Mouse (Mus musculus) heart, postnatal 0 days (tissue): ENCODE results near the gene Hspbap1. TPM values are rescaled to one million over a fixed set of nuclear protein-coding genes. Genes with fewer than 3 reads are reported as not detected.

ENCODE experiments used
- ATAC-seq: fragments of 200-750 bp; cut with Nextera tagmentation; 2 replicates; pipeline ENCODE4 v1.8.0; 2017; ENCODE audit warnings: low read depth, moderate number of reproducible peaks, moderate library complexity; ENCODE audit not compliant: insufficient read depth
- DNase-seq: peaks from one replicate; pipeline ENCODE4 v3.0.0-alpha.2; 2016; ENCODE audit warnings: low spot score
- H3K27ac ChIP-seq: fragments of 300-500 bp; sonication (generic); 2 replicates; pipeline ENCODE4 v1.5.1; 2014; ENCODE audit warnings: low read depth, mild to moderate bottlenecking
- H3K27me3 ChIP-seq: fragments of 300-500 bp; sonication (generic); 2 replicates; pipeline ENCODE4 v1.6.1; 2014; ENCODE audit warnings: low read length, mixed read lengths; ENCODE audit not compliant: control insufficient read depth, insufficient read depth
- H3K36me3 ChIP-seq: fragments of 300-500 bp; sonication (generic); replicated peaks from 2 replicates; pipeline ENCODE4 v1.6.1; 2014; ENCODE audit warnings: low read length, mixed read lengths; ENCODE audit not compliant: control insufficient read depth, insufficient read depth
- H3K4me1 ChIP-seq: fragments of 300-500 bp; sonication (generic); 2 replicates; pipeline ENCODE4 v1.6.1; 2014; ENCODE audit warnings: antibody characterized with exemption; ENCODE audit not compliant: control insufficient read depth, insufficient read depth
- H3K4me2 ChIP-seq: fragments of 300-500 bp; sonication (generic); 2 replicates; pipeline ENCODE4 v1.6.1; 2014; ENCODE audit warnings: low read depth, mild to moderate bottlenecking, low read length, moderate library complexity
- H3K4me3 ChIP-seq: fragments of 300-500 bp; sonication (generic); 2 replicates; pipeline ENCODE4 v1.5.1; 2014; ENCODE audit warnings: low read depth, low read length
- H3K9ac ChIP-seq: fragments of 300-500 bp; sonication (generic); replicated peaks from 2 replicates; pipeline ENCODE4 v1.6.1; 2014; ENCODE audit warnings: low read depth, low read length, mixed read lengths
- H3K9me3 ChIP-seq: fragments of 300-500 bp; sonication (generic); replicated peaks from 2 replicates; pipeline ENCODE4 v1.6.1; 2016; ENCODE audit warnings: low read length; ENCODE audit not compliant: control insufficient read depth
- CTCF ChIP-seq: IDR thresholded peaks from 2 replicates; pipeline ENCODE4 v1.5.1; 2016; ENCODE audit warnings: antibody characterized with exemption, control low read depth, low read depth
- EP300 ChIP-seq: IDR thresholded peaks from 2 replicates; pipeline ENCODE4 v1.6.1; 2016; ENCODE audit warnings: antibody characterized with exemption, low read depth
- WGBS: fragments of 180-500 bp; shearing (Covaris S2); extraction: QIAGEN DNeasy Blood & Tissue Kit; methylation state at CpG from one replicate; pipeline ENCODE4 v1.1.7; 2014; 5-methylcytosine and 5-hydroxymethylcytosine counted together
- polyA plus RNA-seq: library from polyadenylated mRNA; unstranded; fragments of >200 nt; fragmentation: Nextera tagmentation; extraction: Ambion mirVana; gene quantifications from 2 replicates; pipeline ENCODE4 v1.2.1, GENCODE M21; 2015
- total RNA-seq: library from RNA; depleted of rRNA; stranded (reverse); fragments of >200 nt; gene quantifications from 2 replicates; pipeline ENCODE4 v1.2.3, GENCODE M21; 2014; ENCODE audit warnings: low replicate concordance

Gene Hspbap1
- total and polyA plus RNA-seq, 2 experiments from 2014 or later, result 5.0 to 5.5 TPM

- TF ChIP-seq EP300 (no peak), CTCF (no peak)
- Histone ChIP-seq H3K4me2 (peak overlapping the region; percentile 88), H3K9me3 (no peaks in the 10 kb centered on the region), H3K4me1 (peaks cover 21% of the 10 kb centered on the region), H3K27ac (no peak overlapping the region), H3K27me3 (no peaks in the 10 kb centered on the region), H3K9ac (no peak overlapping the region), H3K4me3 (peak overlapping the region; percentile 78; the same call in 1 of the 2 replicates), H3K36me3 (no peaks in the 10 kb centered on the region)
- DNase-seq, result no peak
- 31% methylated on average over 8 of the region's 8 CpGs for WGBS
- ATAC-seq, result no peak
Measured at GRCm38 (mm10) chr16:35771141-35771540, 966 bp downstream of the Hspbap1 start.

DNA sequence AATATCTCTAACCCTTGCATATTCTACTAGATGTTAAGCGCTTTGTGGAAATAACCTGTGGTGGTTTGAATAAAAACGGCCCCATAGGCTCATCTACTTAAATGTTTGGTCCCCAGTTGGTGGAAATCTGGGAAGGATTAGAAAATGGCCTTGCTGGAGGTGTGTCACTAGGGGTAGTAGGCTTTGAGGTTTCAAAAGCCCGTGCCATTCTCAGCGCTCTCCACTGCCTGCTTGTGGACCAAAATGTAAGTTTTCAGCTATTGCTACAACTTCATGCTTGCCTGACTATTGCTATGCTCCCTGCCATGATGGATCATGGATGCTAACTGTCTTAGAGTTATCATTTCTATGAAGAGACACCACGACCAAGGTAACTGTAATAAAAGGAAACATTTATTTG is 1.4 kb downstream of the Hspbap1 start:
- no peak overlapping the region for H3K4me3 ChIP-seq
- H3K27me3 ChIP-seq, result no peaks in the 10 kb centered on the region
- H3K4me1 ChIP-seq, result peaks cover 21% of the 10 kb centered on the region
- H3K36me3 ChIP-seq, result no peaks in the 10 kb centered on the region
- TF ChIP-seq CTCF (no peak), EP300 (no peak)
- H3K27ac ChIP-seq, result no peak overlapping the region
- ATAC-seq, result no peak
- DNase-seq, result no peak
- no peaks in the 10 kb centered on the region for H3K9me3 ChIP-seq
- no peak overlapping the region for H3K9ac ChIP-seq
- H3K4me2 ChIP-seq, result no peak overlapping the region
- 84% methylated on average over 5 of the region's 5 CpGs for WGBS

- WGBS, result 86% methylated on average over 5 of the region's 5 CpGs
Measured at GRCm38 (mm10) chr16:35772598-35772997, 2.4 kb downstream of the Hspbap1 start.

DNA sequence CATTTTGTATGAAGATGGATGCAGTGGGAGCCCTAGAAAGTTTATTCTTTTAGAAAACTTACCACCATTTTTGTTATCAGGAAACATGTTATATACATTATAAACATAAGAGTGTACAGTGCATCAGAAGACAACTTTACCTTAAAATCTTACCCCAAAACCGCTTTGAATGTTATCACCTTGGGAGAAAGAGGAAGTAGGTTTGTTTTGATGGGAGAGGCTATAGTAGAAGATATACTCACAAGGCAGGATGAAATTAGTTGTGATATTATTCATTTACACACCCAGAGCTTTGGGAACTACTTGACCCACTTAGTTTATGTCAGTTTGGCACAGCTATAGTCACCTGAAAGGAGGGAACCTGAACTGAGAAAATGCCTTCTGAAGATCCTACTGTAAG is 5.7 kb downstream of the Hspbap1 start:
- WGBS, result 75% methylated on average over 1 of the region's 1 CpGs
- Histone ChIP-seq H3K4me2 (no peak overlapping the region), H3K36me3 (no peaks in the 10 kb centered on the region), H3K4me3 (no peak overlapping the region), H3K27ac (no peak overlapping the region), H3K9me3 (no peaks in the 10 kb centered on the region), H3K9ac (no peak overlapping the region), H3K4me1 (peaks cover 6% of the 10 kb centered on the region), H3K27me3 (no peaks in the 10 kb centered on the region)
- TF ChIP-seq EP300 (no peak), CTCF (no peak)
- DNase-seq, result no peak
- ATAC-seq, result no peak

More at GRCm38 (mm10) chr16:35772598-35772997, 2.4 kb downstream of the Hspbap1 start:
- H3K27me3 ChIP-seq, result no peaks in the 10 kb centered on the region
- H3K4me1 ChIP-seq, result peaks cover 21% of the 10 kb centered on the region
- no peaks in the 10 kb centered on the region for H3K9me3 ChIP-seq
- H3K4me3 ChIP-seq, result no peak overlapping the region
- no peak overlapping the region for H3K4me2 ChIP-seq
- no peak overlapping the region for H3K27ac ChIP-seq
- H3K36me3 ChIP-seq, result no peaks in the 10 kb centered on the region
- no peak overlapping the region for H3K9ac ChIP-seq
- no peak for DNase-seq
- TF ChIP-seq CTCF (no peak), EP300 (no peak)
- no peak for ATAC-seq

- ATAC-seq, result peak; percentile 60
- Histone ChIP-seq H3K4me3 (no peak overlapping the region), H3K4me2 (no peak overlapping the region), H3K36me3 (no peaks in the 10 kb centered on the region), H3K4me1 (no peaks in the 10 kb centered on the region), H3K9me3 (no peaks in the 10 kb centered on the region), H3K9ac (no peak overlapping the region), H3K27ac (no peak overlapping the region), H3K27me3 (no peaks in the 10 kb centered on the region)
- 26% methylated on average over 7 of the region's 7 CpGs for WGBS
- DNase-seq, result peak; percentile 24
- no peak for TF ChIP-seq CTCF
- no peak for TF ChIP-seq EP300
Measured at GRCm38 (mm10) chr16:35776737-35777136, 6.6 kb downstream of the Hspbap1 start.

DNA sequence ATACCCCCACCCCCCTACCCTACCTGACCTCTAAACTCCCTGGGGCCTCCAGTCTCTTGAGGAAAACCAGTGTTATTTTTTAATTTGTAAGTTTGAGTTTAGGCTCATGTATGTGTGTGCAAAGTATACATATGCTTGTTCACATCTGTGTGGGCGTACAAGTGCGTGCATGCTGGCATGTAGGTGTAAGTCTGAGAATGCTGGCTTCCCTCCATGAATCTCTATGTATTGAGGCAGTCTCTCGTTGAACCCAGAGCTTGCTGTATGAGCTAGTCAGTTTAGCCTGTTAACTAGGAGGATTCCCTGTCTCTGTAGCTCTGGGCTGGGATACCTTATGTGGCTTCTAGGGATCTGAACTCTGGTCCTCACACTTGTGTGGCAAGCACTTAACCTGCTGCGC is 7.6 kb downstream of the Hspbap1 start:
- Histone ChIP-seq H3K27ac (no peak overlapping the region), H3K9me3 (no peaks in the 10 kb centered on the region), H3K4me3 (no peak overlapping the region), H3K36me3 (no peaks in the 10 kb centered on the region), H3K9ac (no peak overlapping the region), H3K27me3 (no peaks in the 10 kb centered on the region), H3K4me1 (no peaks in the 10 kb centered on the region), H3K4me2 (no peak overlapping the region)
- no peak for ATAC-seq
- DNase-seq, result no peak
- TF ChIP-seq CTCF (no peak), EP300 (no peak)
- WGBS, result 93% methylated on average over 4 of the region's 4 CpGs
